Mouse (Mus musculus): ENCODE measurements around the gene Hspa12b. TPM values are rescaled to one million over a fixed set of nuclear protein-coding genes. Genes with fewer than 3 reads are reported as not detected.

Hspa12b gene
- polyA plus RNA-seq, 1 experiment from 2014 or later: 0.17 TPM

GRCm38 (mm10) chr2:131135521-131136139 is 8.6 kb downstream of the Hspa12b start:
- Histone ChIP-seq H3K36me3 (ENCODE audit: inconsistent target) (no peaks in the 10 kb centered on the region), H3K4me3 (ENCODE audit: inconsistent target) (no peak overlapping the region), H3K79me2 (ENCODE audit: inconsistent target) (no peaks in the 10 kb centered on the region), H3K27ac (no peak overlapping the region)
- 92% methylated on average over 11 of the region's 11 CpGs for whole genome bisulfite sequencing (ENCODE audit: missing documents)

GRCm38 (mm10) chr2:131138296-131138695 is 11.2 kb downstream of the Hspa12b start:
- Histone ChIP-seq H3K79me2 (ENCODE audit: inconsistent target) (no peaks in the 10 kb centered on the region), H3K36me3 (ENCODE audit: inconsistent target) (no peaks in the 10 kb centered on the region), H3K27ac (no peak overlapping the region), H3K4me3 (ENCODE audit: inconsistent target) (no peak overlapping the region)
- WGBS (ENCODE audit: missing documents): 90% methylated on average over 4 of the region's 4 CpGs

- Histone ChIP-seq H3K27ac (no peak overlapping the region), H3K36me3 (ENCODE audit: inconsistent target) (no peaks in the 10 kb centered on the region), H3K4me3 (ENCODE audit: inconsistent target) (no peak overlapping the region), H3K79me2 (ENCODE audit: inconsistent target) (no peaks in the 10 kb centered on the region)
- whole genome bisulfite sequencing (ENCODE audit: missing documents): 98% methylated on average over 7 of the region's 7 CpGs
These were observed 11.7 kb downstream of the Hspa12b start for GRCm38 (mm10) chr2:131138760-131139159.

GRCm38 (mm10) chr2:131139287-131139686 is 12.2 kb downstream of the Hspa12b start:
- no peaks in the 10 kb centered on the region for H3K79me2 ChIP-seq (ENCODE audit: inconsistent target)
- 86% methylated on average over 5 of the region's 5 CpGs for WGBS (ENCODE audit: missing documents)
- no peaks in the 10 kb centered on the region for H3K36me3 ChIP-seq (ENCODE audit: inconsistent target)
- H3K27ac ChIP-seq: no peak overlapping the region
- no peak overlapping the region for H3K4me3 ChIP-seq (ENCODE audit: inconsistent target)

- Histone ChIP-seq H3K27ac (no peak overlapping the region), H3K79me2 (ENCODE audit: inconsistent target) (no peaks in the 10 kb centered on the region), H3K4me3 (ENCODE audit: inconsistent target) (no peak overlapping the region), H3K36me3 (ENCODE audit: inconsistent target) (no peaks in the 10 kb centered on the region)
- WGBS (ENCODE audit: missing documents): 89% methylated on average over 5 of the region's 5 CpGs
These were observed 12.9 kb downstream of the Hspa12b start for GRCm38 (mm10) chr2:131139886-131140532.

GRCm38 (mm10) chr2:131140533-131140905 is 13.4 kb downstream of the Hspa12b start:
- Histone ChIP-seq H3K36me3 (ENCODE audit: inconsistent target) (peaks cover 3% of the 10 kb centered on the region; the same call in 1 of the 2 replicates), H3K79me2 (ENCODE audit: inconsistent target) (no peaks in the 10 kb centered on the region), H3K4me3 (ENCODE audit: inconsistent target) (no peak overlapping the region), H3K27ac (no peak overlapping the region)
- 95% methylated on average over 4 of the region's 5 CpGs for WGBS (ENCODE audit: missing documents)

GRCm38 (mm10) chr2:131141336-131141986 is 14.4 kb downstream of the Hspa12b start:
- peaks cover 13% of the 10 kb centered on the region; the same call in 1 of the 2 replicates for H3K36me3 ChIP-seq (ENCODE audit: inconsistent target)

GRCm38 (mm10) chr2:131142592-131142991 is 15.5 kb downstream of the Hspa12b start:
- H3K36me3 ChIP-seq (ENCODE audit: inconsistent target): peaks cover 22% of the 10 kb centered on the region; the same call in 1 of the 2 replicates
- 70% methylated on average over 18 of the region's 18 CpGs for WGBS (ENCODE audit: missing documents)
- H3K27ac ChIP-seq: no peak overlapping the region
- H3K4me3 ChIP-seq (ENCODE audit: inconsistent target): no peak overlapping the region
- H3K79me2 ChIP-seq (ENCODE audit: inconsistent target): no peaks in the 10 kb centered on the region

More at GRCm38 (mm10) chr2:131141336-131141986, 14.4 kb downstream of the Hspa12b start:
- H3K79me2 ChIP-seq (ENCODE audit: inconsistent target): no peaks in the 10 kb centered on the region
- H3K4me3 ChIP-seq (ENCODE audit: inconsistent target): no peak overlapping the region
- 96% methylated on average over 8 of the region's 8 CpGs for WGBS (ENCODE audit: missing documents)
- H3K27ac ChIP-seq: no peak overlapping the region

GRCm38 (mm10) chr2:131143007-131143780 is 16.1 kb downstream of the Hspa12b start:
- 94% methylated on average over 22 of the region's 22 CpGs for WGBS (ENCODE audit: missing documents)

GRCm38 (mm10) chr2:131145121-131145520 is 18.0 kb downstream of the Hspa12b start:
- 90% methylated on average over 13 of the region's 13 CpGs for WGBS (ENCODE audit: missing documents)
- no peak overlapping the region for H3K27ac ChIP-seq
- H3K36me3 ChIP-seq (ENCODE audit: inconsistent target): peaks cover 44% of the 10 kb centered on the region
- H3K4me3 ChIP-seq (ENCODE audit: inconsistent target): no peak overlapping the region
- no peaks in the 10 kb centered on the region for H3K79me2 ChIP-seq (ENCODE audit: inconsistent target)

More at GRCm38 (mm10) chr2:131143007-131143780, 16.1 kb downstream of the Hspa12b start:
- no peak overlapping the region for H3K27ac ChIP-seq
- H3K36me3 ChIP-seq (ENCODE audit: inconsistent target): peaks cover 28% of the 10 kb centered on the region
- H3K4me3 ChIP-seq (ENCODE audit: inconsistent target): no peak overlapping the region
- no peaks in the 10 kb centered on the region for H3K79me2 ChIP-seq (ENCODE audit: inconsistent target)

- WGBS (ENCODE audit: missing documents): 97% methylated on average over 2 of the region's 2 CpGs
- peaks cover 49% of the 10 kb centered on the region for H3K36me3 ChIP-seq (ENCODE audit: inconsistent target)
These were observed 18.5 kb downstream of the Hspa12b start for GRCm38 (mm10) chr2:131145536-131145935.

GRCm38 (mm10) chr2:131146193-131147042 is 19.3 kb downstream of the Hspa12b start:
- Histone ChIP-seq H3K79me2 (ENCODE audit: inconsistent target) (no peaks in the 10 kb centered on the region), H3K36me3 (ENCODE audit: inconsistent target) (peaks cover 57% of the 10 kb centered on the region), H3K4me3 (ENCODE audit: inconsistent target) (no peak overlapping the region), H3K27ac (no peak overlapping the region)
- 82% methylated on average over 21 of the region's 21 CpGs for WGBS (ENCODE audit: missing documents)

More at GRCm38 (mm10) chr2:131145536-131145935, 18.5 kb downstream of the Hspa12b start:
- Histone ChIP-seq H3K79me2 (ENCODE audit: inconsistent target) (no peaks in the 10 kb centered on the region), H3K4me3 (ENCODE audit: inconsistent target) (no peak overlapping the region), H3K27ac (no peak overlapping the region)

GRCm38 (mm10) chr2:131147043-131147365 is 19.9 kb downstream of the Hspa12b start:
- Histone ChIP-seq H3K36me3 (ENCODE audit: inconsistent target) (peaks cover 63% of the 10 kb centered on the region), H3K27ac (no peak overlapping the region), H3K79me2 (ENCODE audit: inconsistent target) (no peaks in the 10 kb centered on the region), H3K4me3 (ENCODE audit: inconsistent target) (no peak overlapping the region)
- 95% methylated on average over 8 of the region's 8 CpGs for WGBS (ENCODE audit: missing documents)
